Mouse (Mus musculus) embryo, embryonic 10.5 days (tissue): ENCODE measurements around the gene Mdh1.

Experiments used
- DNase-seq: peaks from one replicate; pipeline ENCODE4 v3.0.0-alpha.2; 2015; ENCODE audit warnings: low spot score

The Mdh1 gene

GRCm38 (mm10) chr11:21571700-21572381, at the start of gene Mdh1, which contains the start of gene Wdpcp:
TSS of gene Mdh1 (minus strand) at chr11:21572367.
TSS of gene Wdpcp (plus strand) at chr11:21572235.
- DNase-seq = peak; percentile 98

DNA sequence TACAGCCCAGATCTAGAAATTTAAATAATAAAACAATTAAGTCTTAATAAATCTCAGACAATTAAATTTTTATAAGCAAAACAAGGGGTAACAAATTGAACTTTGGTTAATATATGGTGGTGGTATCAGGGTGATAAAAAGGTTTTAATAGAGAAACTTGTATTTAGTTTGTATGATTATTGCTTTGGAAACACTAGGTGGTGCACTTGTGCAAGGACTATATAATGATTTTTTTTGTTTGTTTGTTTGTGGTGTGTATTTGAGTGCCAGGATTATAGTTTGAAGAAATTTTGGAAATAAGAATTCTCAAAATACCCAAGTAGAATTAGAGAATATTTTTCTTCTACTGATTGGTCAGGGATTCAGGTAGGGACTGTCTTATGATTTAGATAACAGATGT, 43.7 kb upstream of the Mdh1 start:
- DNase-seq = no peak

DNA sequence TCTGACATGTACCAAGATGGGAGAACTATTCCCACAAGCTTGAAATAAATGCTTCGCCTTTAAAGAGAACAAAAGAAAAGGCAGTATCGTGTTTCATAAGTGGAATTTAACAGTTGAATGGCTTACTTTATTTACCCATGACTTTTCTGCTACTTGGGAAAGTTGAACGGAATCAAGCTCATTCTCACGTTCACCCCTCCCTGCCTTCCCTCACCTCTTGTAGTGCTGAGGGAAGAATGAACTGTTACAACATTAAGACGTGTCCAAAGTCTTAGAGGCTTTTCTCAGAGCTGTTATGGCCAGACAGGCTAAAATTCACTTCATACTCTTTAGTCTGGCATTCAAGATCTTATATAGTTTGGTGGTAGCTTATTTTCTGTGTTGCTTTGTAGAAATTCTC, 30.3 kb upstream of the Mdh1 start:
- no peak for DNase-seq

- no peak for DNase-seq
These were observed 11.1 kb upstream of the Mdh1 start for GRCm38 (mm10) chr11:21583286-21583685.

DNA sequence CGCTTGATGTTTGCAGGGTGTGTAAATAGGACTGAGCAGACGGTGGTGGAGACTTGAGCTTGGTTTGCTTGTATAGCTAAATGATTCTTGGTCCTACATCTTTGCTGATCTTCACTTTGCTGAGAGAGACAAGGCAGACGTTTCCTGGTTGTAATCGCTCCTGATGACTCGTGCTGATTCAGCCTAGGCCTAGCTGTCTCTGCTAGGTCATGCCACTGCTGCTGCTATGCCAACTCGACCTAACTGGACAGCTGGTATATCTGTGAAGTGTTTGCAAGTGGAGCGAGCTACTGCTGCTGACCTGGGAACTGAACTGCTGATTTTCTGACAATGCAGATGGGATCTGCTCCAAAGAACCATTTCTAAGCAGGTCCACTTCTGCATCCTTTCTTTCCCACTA, 9.3 kb upstream of the Mdh1 start:
- DNase-seq = no peak

DNA sequence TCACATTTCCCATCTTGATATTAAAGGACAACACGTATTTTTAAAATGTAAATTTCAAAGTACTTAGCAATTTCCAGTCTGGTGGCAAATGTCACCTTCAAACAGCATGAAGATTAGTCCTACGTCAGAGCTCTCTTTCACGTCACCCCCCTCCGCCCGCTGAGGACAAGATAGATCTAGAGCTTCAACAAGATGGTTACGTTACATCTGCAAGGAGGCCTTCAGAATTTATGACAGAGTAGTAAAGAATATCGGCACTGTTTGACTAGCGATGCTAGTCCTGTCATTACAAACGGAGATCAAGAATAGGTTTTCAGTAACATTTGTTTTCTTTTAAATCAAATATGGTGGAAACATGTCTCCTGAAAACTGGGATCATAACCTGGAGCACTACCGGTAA, 1.2 kb downstream of the Mdh1 start:
- peak; percentile 23 for DNase-seq

DNA sequence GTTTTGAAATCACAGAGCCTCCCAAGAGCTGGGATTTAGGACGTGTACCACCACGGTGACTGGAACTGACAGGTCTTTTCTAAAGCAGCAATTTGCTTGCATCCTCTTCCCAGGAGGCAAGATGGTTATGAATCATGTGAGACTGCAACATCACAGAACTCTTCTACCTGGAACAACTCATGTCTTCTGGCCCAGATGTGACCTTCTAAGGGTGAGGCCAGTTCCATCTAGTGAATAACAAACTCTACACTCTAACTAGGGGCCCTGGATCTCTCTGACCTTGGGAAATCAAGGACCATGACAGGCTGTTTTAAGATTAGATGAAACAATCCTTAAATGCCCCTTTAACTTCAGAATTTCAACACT, 2.1 kb downstream of the Mdh1 start:
- no peak for DNase-seq

DNA sequence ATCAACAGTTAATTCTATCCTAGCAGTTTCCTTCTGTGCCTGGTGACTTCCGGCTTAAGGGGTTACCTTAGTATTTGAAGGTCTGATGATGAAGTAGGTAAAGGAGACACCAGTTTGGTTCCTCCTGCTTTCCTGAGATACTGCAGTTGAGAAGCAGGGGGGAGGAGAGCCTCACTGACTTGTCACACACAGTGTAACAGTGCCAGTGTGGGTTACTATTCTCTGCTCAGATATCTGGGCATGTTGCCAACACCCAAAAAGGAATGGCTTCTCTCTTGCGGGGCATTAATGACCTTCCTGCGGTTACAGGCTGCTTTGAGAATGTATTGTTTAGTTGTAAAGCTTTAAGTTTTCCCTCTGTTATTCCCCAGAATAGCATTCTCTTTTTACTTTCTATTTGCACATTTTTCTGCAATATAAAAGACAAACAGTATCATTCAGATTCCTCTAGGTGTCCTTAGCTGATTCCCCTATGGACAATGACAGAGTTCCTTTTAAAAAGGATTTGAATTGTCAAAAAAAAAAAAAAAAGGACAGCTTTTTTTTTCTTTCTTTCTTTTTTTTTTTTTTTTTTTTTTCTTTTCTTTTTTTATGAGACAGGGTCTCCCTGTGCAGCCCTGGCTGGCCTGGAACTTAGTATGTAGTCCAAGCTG, 2.6 kb downstream of the Mdh1 start:
- DNase-seq = no peak

GRCm38 (mm10) chr11:21569002-21569401, 3.2 kb downstream of the Mdh1 start:
- DNase-seq = no peak

GRCm38 (mm10) chr11:21567733-21568132, 4.4 kb downstream of the Mdh1 start:
- no peak for DNase-seq

GRCm38 (mm10) chr11:21566934-21567333, 5.2 kb downstream of the Mdh1 start:
- DNase-seq = no peak

DNA sequence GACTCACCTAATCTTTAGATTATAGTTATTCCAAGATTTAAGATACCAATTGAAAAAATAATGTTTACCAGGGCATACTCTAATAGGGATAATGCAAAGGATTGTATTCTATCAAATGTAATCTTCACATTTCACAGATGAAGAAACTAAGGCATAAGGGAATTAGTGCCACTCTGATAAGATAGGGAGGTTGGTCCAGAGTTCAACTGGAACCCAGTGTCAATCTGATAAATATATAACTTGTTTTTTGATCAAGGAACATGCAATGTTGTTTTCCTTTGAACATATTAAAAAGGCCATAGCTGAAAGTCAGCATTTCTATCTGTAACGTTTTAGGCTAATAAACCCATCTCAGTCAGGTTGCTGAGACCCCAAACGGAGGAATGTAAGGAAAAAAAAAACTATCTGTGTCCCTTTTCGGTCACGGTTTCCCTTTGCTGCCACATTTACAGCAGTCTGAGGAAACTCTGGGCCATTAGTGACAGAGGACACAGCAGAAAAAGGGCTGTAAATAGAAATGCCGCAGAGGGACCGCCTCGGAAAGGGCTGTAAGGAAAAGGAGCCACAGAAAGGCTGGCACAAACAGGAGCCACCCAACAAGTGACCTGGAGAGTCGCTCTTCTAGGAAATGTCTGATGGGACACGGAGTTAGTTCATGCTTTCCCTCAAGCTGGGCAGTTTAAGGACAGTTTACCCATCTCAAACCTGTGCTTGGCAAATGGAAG, 7.3 kb downstream of the Mdh1 start:
- no peak for DNase-seq

- no peak for DNase-seq
These were observed 8.4 kb downstream of the Mdh1 start for GRCm38 (mm10) chr11:21563617-21564325.

GRCm38 (mm10) chr11:21561347-21561746, 10.8 kb downstream of the Mdh1 start:
- DNase-seq = no peak

GRCm38 (mm10) chr11:21559727-21560126, 12.4 kb downstream of the Mdh1 start:
- no peak for DNase-seq

DNA sequence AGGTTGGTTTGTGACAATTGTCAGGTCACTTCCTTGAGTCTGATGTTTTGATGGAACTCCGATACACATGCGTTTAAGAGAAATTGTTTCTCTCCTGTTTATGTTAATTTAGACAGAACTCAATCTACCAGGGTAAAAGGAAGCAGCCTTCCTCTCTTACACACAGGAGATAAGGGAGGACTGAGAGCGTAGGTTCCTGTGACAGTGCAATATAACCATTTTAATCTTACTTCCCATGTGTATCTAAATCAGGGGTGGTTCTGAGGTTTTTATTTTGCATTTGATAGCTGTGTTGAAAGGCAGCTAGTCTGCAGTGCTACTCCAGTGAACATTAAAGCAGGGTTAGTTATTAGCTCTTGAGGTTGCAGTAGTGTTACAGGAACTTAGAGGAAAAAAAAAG, 20.1 kb downstream of the Mdh1 start:
- DNase-seq = no peak

- no peak for DNase-seq
These were observed 21.7 kb downstream of the Mdh1 start for GRCm38 (mm10) chr11:21550222-21551173.

DNA sequence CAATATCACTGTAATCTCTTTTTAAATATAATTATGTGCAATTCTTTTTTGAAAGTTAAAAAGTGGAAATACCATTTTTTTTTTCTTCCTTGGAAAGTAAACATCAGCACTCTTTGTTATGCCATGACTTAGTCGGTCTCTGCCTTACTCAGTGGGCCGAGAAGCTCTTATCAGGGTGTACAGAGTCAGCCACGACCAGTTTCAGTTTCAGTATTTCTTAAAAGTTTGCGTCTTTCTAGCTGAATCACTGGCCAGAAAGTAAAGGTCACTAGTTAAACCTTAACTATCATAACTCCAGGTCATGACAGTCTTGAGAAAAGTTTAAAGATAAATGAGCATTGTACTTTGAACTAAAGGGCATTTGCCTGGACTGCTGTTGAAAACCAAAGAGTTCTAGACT, 22.4 kb downstream of the Mdh1 start:
- no peak for DNase-seq

DNA sequence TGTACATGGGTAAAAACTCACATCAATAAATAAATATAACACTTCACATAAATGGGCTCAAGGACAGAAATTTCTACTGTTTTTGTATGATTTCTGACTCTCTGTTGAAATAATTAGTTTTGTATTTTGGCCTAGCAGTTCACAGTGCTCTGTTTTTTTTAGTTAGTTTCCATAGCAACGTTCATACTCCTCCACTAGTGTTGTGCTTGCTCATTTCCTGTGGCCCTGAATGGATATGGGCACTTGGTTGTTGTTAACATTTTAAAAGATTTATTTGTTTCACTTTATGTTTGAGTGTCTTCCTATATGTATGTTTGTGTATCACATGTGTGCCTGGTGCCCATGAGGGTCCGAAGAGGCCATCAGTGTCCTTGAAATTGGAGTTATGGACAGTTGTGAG, 23.1 kb downstream of the Mdh1 start:
- DNase-seq = no peak

DNA sequence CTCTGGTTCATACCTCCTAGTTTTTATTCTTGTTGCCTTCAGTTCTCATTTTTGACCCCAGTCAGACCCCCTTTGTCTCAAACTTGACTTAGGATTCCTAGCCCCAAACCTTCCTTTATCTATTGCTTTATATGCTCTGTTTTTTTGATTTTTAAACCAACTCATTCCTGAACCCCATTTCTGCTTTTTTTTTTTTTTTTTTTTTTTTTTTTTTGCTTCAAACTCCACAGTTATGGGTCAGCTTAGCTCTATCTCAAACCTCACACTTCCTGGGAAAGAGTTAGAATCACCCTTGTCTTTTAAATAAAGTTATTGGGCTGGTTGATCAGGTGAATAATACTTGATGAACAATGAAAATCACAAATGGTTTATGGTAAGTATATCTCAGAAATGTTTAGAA, 24.6 kb downstream of the Mdh1 start:
- DNase-seq = no peak

GRCm38 (mm10) chr11:21546671-21547070, 25.5 kb downstream of the Mdh1 start:
- no peak for DNase-seq

DNA sequence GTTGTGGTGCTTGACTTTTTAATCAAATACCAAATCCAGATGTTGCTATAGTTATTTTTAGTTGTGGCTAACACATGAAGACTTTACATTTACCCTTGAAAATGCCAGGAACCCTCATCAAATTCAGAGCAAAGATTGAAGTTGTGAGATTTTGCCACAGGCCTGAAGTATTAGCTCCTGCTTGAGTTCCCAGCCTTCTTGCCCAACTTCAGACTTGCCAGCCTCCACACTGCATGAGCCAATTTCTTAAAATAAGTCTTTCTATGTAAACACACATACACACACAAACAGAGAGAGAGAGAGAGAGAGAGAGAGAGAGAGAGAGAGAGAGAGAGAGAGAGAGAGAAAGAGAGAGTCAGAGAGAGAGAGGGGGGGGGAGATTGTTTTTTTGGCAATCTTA, 26.2 kb downstream of the Mdh1 start:
- DNase-seq = no peak
